Mouse (Mus musculus) liver, adult 2 months (tissue): ENCODE measurements around the gene Kcne1.

Source experiments
- CTCF ChIP-seq: fragments of 200-500 bp; IDR thresholded peaks from 2 replicates; pipeline ENCODE4 v1.5.1; 2011; ENCODE audit warnings: low read depth, low read length, control low read depth
- POLR2A ChIP-seq: fragments of 200-500 bp; IDR thresholded peaks from 2 replicates; pipeline ENCODE4 v1.6.1; 2011; ENCODE audit warnings: low read length, control low read depth; ENCODE audit not compliant: insufficient read depth; ENCODE audit errors: extremely low read depth

DNA sequence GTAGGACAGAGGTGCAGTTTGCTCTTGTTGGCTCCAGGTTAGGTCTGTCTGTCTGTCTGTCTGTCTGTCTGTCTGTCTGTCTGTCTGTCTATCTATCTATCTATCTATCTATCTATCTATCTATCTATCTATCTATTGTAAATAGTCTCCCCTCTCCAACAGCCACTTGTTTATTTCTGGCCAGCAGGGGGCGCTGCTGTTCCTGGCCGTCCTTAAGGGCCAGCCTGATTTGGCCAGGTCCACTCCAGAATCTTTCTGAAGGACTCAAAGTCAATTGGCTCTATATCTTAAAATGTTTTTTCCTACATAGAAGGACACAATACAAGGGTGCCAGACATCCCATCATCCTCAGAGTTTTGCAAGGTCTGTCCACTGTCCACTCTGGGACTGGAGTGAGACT lies 25.8 kb upstream of the Kcne1 start:
- TF ChIP-seq POLR2A (no peak), CTCF (peak; percentile 84)
